14 mouse cellular contexts compared by ENCODE assay signal in genomic region chr11:116185836-116186235, GRCm38 (mm10). TPM values are rescaled to one million over a fixed set of nuclear protein-coding genes. Genes with fewer than 3 reads are reported as not detected.
A peak's percentile ranks its signal among the peaks of the same experiment; 100 is the strongest.
DNase-seq lines count a peak whose midpoint lies in the region; ATAC-seq and TF ChIP-seq lines count a peak whose summit lies in the region.
"Had no signal": no experiment of that assay in that cellular context is flagged by ENCODE, and none has a peak within 500 bp of the region (broad histone marks: within the 10 kb centered on the region; RNA-seq: fewer than 3 reads in every experiment).

No protein-coding gene starts in this region.

- no peak overlapping the region for H3K4me2 ChIP-seq in forebrain, postnatal 0 days (ENCODE audit: low read depth)
- no peak overlapping the region for H3K4me2 ChIP-seq in forebrain, embryonic 11.5 days (ENCODE audit: low read depth, low read length, severe bottlenecking)
- H3K4me2 ChIP-seq in midbrain, embryonic 14.5 days (ENCODE audit: low read length): no peak overlapping the region
- H3K4me2 ChIP-seq: limb, embryonic 13.5 days had no signal

- peak; percentile 51 for ATAC-seq in forebrain, postnatal 0 days
- no peak for ATAC-seq in forebrain, embryonic 11.5 days (replicated peaks; ENCODE audit: low FRiP score)
- ATAC-seq in midbrain, embryonic 14.5 days (ENCODE audit: low FRiP score, low TSS enrichment): no peak
- ATAC-seq in megakaryocyte, adult 5-6 weeks (ENCODE audit: poor library complexity, severe bottlenecking): no peak
- ATAC-seq: CD4-positive, CD25-positive, alpha-beta regulatory T cell, adult 4 months had no signal

- H3K27ac ChIP-seq in forebrain, postnatal 0 days (ENCODE audit: low read depth, low read length): peak overlapping the region; percentile 45
- no peak overlapping the region for H3K27ac ChIP-seq in forebrain, embryonic 11.5 days (ENCODE audit: low read depth, low read length)
- peak overlapping the region; percentile 37 for H3K27ac ChIP-seq in layer of hippocampus, adult 2 months
- H3K27ac ChIP-seq in midbrain, embryonic 14.5 days (replicated peaks; ENCODE audit: low read depth, low read length): 0 out of 2 replicates have a peak overlapping the region, but pooled peaks have one; percentile 6
- H3K27ac ChIP-seq: heart, adult 2 months had no signal

- no peak for DNase-seq in forebrain, postnatal 0 days
- DNase-seq in forebrain, embryonic 11.5 days (ENCODE audit: low spot score): no peak
- no peak for DNase-seq in layer of hippocampus, adult 2 months (ENCODE audit: low spot score in 2 of 2)
- no peak for DNase-seq in layer of hippocampus, adult 8-10 months (ENCODE audit: low spot score in 2 of 2)
- peak; percentile 82 for DNase-seq in NIH3T3 (ENCODE audit: low read depth)
- no peak for DNase-seq in midbrain, embryonic 14.5 days
- no peak for DNase-seq in c-Kit-positive CD71-positive TER-119-positive erythroid progenitor cells, embryonic 14.5 days (ENCODE audit: low spot score)
- DNase-seq: heart, adult 2 months; kidney, adult 18-20 months; lung, postnatal 10 days; thymus, postnatal 36 days had no signal

- TF ChIP-seq CTCF in forebrain, postnatal 0 days (IDR thresholded peaks at IDR 0.05; ENCODE audit: low read depth): no peak
- TF ChIP-seq CTCF in layer of hippocampus, adult 2 months (conservative IDR thresholded peaks at IDR 0.05): no peak

- no peaks in the 10 kb centered on the region for H3K27me3 ChIP-seq in forebrain, postnatal 0 days (ENCODE audit: insufficient read depth, low read length)
- no peaks in the 10 kb centered on the region for H3K27me3 ChIP-seq in forebrain, embryonic 11.5 days (ENCODE audit: control insufficient read depth, insufficient read depth, low read length)
- H3K27me3 ChIP-seq in midbrain, embryonic 14.5 days (ENCODE audit: control insufficient read depth, insufficient read depth, low read length): no peaks in the 10 kb centered on the region
- H3K27me3 ChIP-seq: limb, embryonic 13.5 days had no signal

- 65% methylated on average over 3 of the region's 3 CpGs for WGBS in forebrain, postnatal 0 days
- 93% methylated on average over 3 of the region's 3 CpGs for WGBS in forebrain, embryonic 11.5 days
- 90% methylated on average over 3 of the region's 3 CpGs for WGBS in midbrain, embryonic 14.5 days

- no peak overlapping the region for H3K9ac ChIP-seq in forebrain, postnatal 0 days
- no peak overlapping the region for H3K9ac ChIP-seq in forebrain, embryonic 11.5 days (ENCODE audit: low read length)
- H3K9ac ChIP-seq in midbrain, embryonic 14.5 days (replicated peaks; ENCODE audit: low read length): no peak overlapping the region
- H3K9ac ChIP-seq: limb, embryonic 13.5 days had no signal

- H3K36me3 ChIP-seq in forebrain, postnatal 0 days (ENCODE audit: insufficient read depth): peaks cover 46% of the 10 kb centered on the region
- H3K36me3 ChIP-seq in forebrain, embryonic 11.5 days (ENCODE audit: control insufficient read depth, insufficient read depth, low read length): no peaks in the 10 kb centered on the region; the same call in 1 of the 2 replicates
- H3K36me3 ChIP-seq in midbrain, embryonic 14.5 days (ENCODE audit: control insufficient read depth, insufficient read depth, low read length): peaks cover 83% of the 10 kb centered on the region

- no peaks in the 10 kb centered on the region for H3K9me3 ChIP-seq in forebrain, postnatal 0 days (ENCODE audit: low read length)
- no peaks in the 10 kb centered on the region for H3K9me3 ChIP-seq in forebrain, embryonic 11.5 days (ENCODE audit: control insufficient read depth, low read length)
- no peaks in the 10 kb centered on the region for H3K9me3 ChIP-seq in midbrain, embryonic 14.5 days (ENCODE audit: control insufficient read depth, low read length)
- H3K9me3 ChIP-seq: limb, embryonic 13.5 days had no signal

- no peaks in the 10 kb centered on the region for H3K4me1 ChIP-seq in forebrain, postnatal 0 days (ENCODE audit: insufficient read depth)
- H3K4me1 ChIP-seq in forebrain, embryonic 11.5 days (replicated peaks; ENCODE audit: control insufficient read depth, insufficient read depth, low read length): no peaks in the 10 kb centered on the region
- H3K4me1 ChIP-seq in midbrain, embryonic 14.5 days (ENCODE audit: control insufficient read depth, insufficient read depth, low read length): no peaks in the 10 kb centered on the region

- H3K4me3 ChIP-seq in forebrain, postnatal 0 days (ENCODE audit: low read depth, low read length): no peak overlapping the region
- H3K4me3 ChIP-seq in forebrain, embryonic 11.5 days (ENCODE audit: low read depth, low read length): no peak overlapping the region
- no peak overlapping the region for H3K4me3 ChIP-seq in layer of hippocampus, adult 2 months
- H3K4me3 ChIP-seq in midbrain, embryonic 14.5 days (replicated peaks; ENCODE audit: low read depth, low read length): no peak overlapping the region
- H3K4me3 ChIP-seq: heart, adult 2 months; limb, embryonic 13.5 days had no signal

RNA-seq across cellular contexts. Expression of gene Ten1, which starts 12.8 kb away (rescaled TPM):
- 62.8 and 65.6 TPM in 2 replicates for total RNA-seq in forebrain, postnatal 0 days (2014; rRNA removed)
- 92.8 and 104 TPM in 2 replicates for polyA plus RNA-seq in forebrain, postnatal 0 days (2015; fragmentation: Nextera tagmentation; extraction: Ambion mirVana)
- 48.5 and 55.4 TPM in 2 replicates for polyA plus RNA-seq in forebrain, embryonic 11.5 days (2014; fragmentation: Nextera tagmentation; extraction: Ambion mirVana)
- total RNA-seq in layer of hippocampus, adult 2 months (2021): 10 to 100 TPM; 39.6 to 40.1 TPM
- total RNA-seq in layer of hippocampus, adult 8-10 months (2022): 10 to 100 TPM; 29.4 to 43.7 (median 38.7) TPM
- polyA plus RNA-seq in midbrain, embryonic 14.5 days (2014; fragmentation: Nextera tagmentation; extraction: Ambion mirVana): 77.0 and 97.9 TPM in 2 replicates
- total RNA-seq in megakaryocyte, adult 5-6 weeks (2015): 58.5 and 63.9 TPM in 2 replicates
- 21.4 and 27.2 TPM in 2 replicates for total RNA-seq in megakaryocyte, adult 5-6 weeks (2017)

RNA-seq across cellular contexts. Expression of gene Acox1, which starts 13.0 kb away (rescaled TPM):
- total RNA-seq in forebrain, postnatal 0 days (2014; rRNA removed): 89.4 and 108 TPM in 2 replicates
- polyA plus RNA-seq in forebrain, postnatal 0 days (2015; fragmentation: Nextera tagmentation; extraction: Ambion mirVana): 43.8 and 58.2 TPM in 2 replicates
- polyA plus RNA-seq in forebrain, embryonic 11.5 days (2014; fragmentation: Nextera tagmentation; extraction: Ambion mirVana): 28.0 and 30.2 TPM in 2 replicates
- 100 to 1,000 TPM; 124 to 126 TPM for total RNA-seq in layer of hippocampus, adult 2 months (2021)
- 100 to 1,000 TPM; 124 to 134 (median 130) TPM for total RNA-seq in layer of hippocampus, adult 8-10 months (2022)
- polyA plus RNA-seq in midbrain, embryonic 14.5 days (2014; fragmentation: Nextera tagmentation; extraction: Ambion mirVana): 50.5 and 68.3 TPM in 2 replicates
- total RNA-seq in megakaryocyte, adult 5-6 weeks (2015): 15.1 and 18.3 TPM in 2 replicates
- 18.6 and 19.7 TPM in 2 replicates for total RNA-seq in megakaryocyte, adult 5-6 weeks (2017)

RNA-seq across cellular contexts. Expression of gene Fbf1, which starts 17.9 kb away (rescaled TPM):
- 97.9 and 108 TPM in 2 replicates for total RNA-seq in forebrain, postnatal 0 days (2014; rRNA removed)
- polyA plus RNA-seq in forebrain, postnatal 0 days (2015; fragmentation: Nextera tagmentation; extraction: Ambion mirVana): 23.2 and 38.2 TPM in 2 replicates
- 52.8 and 60.3 TPM in 2 replicates for polyA plus RNA-seq in forebrain, embryonic 11.5 days (2014; fragmentation: Nextera tagmentation; extraction: Ambion mirVana)
- 10 to 100 TPM; 91.6 to 96.4 TPM for total RNA-seq in layer of hippocampus, adult 2 months (2021)
- 100 to 1,000 TPM in 1 of 4 experiments, 10 to 100 TPM in 3; 73.7 to 111 (median 92.3) TPM for total RNA-seq in layer of hippocampus, adult 8-10 months (2022)
- polyA plus RNA-seq in midbrain, embryonic 14.5 days (2014; fragmentation: Nextera tagmentation; extraction: Ambion mirVana): 44.2 and 58.9 TPM in 2 replicates
- 2.9 and 5.9 TPM in 2 replicates for total RNA-seq in megakaryocyte, adult 5-6 weeks (2015)
- total RNA-seq in megakaryocyte, adult 5-6 weeks (2017): 5.7 and 6.3 TPM in 2 replicates

RNA-seq across cellular contexts. Expression of gene Mrpl38, which starts 47.2 kb away (rescaled TPM):
- 56.7 and 67.8 TPM in 2 replicates for total RNA-seq in forebrain, postnatal 0 days (2014; rRNA removed)
- 60.7 and 63.6 TPM in 2 replicates for polyA plus RNA-seq in forebrain, postnatal 0 days (2015; fragmentation: Nextera tagmentation; extraction: Ambion mirVana)
- 98.0 and 109 TPM in 2 replicates for polyA plus RNA-seq in forebrain, embryonic 11.5 days (2014; fragmentation: Nextera tagmentation; extraction: Ambion mirVana)
- 10 to 100 TPM; 64.6 to 66.8 TPM for total RNA-seq in layer of hippocampus, adult 2 months (2021)
- total RNA-seq in layer of hippocampus, adult 8-10 months (2022): 10 to 100 TPM; 56.1 to 66.6 (median 62.8) TPM
- polyA plus RNA-seq in midbrain, embryonic 14.5 days (2014; fragmentation: Nextera tagmentation; extraction: Ambion mirVana): 72.5 and 81.4 TPM in 2 replicates
- total RNA-seq in megakaryocyte, adult 5-6 weeks (2015): 14.6 and 17.3 TPM in 2 replicates
- 6.9 and 10.0 TPM in 2 replicates for total RNA-seq in megakaryocyte, adult 5-6 weeks (2017)

RNA-seq across cellular contexts. Expression of gene Evpl, which starts 52.0 kb away (rescaled TPM):
- 1.5 and 2.3 TPM in 2 replicates for total RNA-seq in forebrain, postnatal 0 days (2014; rRNA removed)
- 0.49 and 1.1 TPM in 2 replicates for polyA plus RNA-seq in forebrain, postnatal 0 days (2015; fragmentation: Nextera tagmentation; extraction: Ambion mirVana)
- 0.61 and 0.80 TPM in 2 replicates for polyA plus RNA-seq in forebrain, embryonic 11.5 days (2014; fragmentation: Nextera tagmentation; extraction: Ambion mirVana)
- under 1 TPM; 0.67 to 0.93 TPM for total RNA-seq in layer of hippocampus, adult 2 months (2021)
- total RNA-seq in layer of hippocampus, adult 8-10 months (2022): 1 to 10 TPM in 2 of 4 experiments, under 1 TPM in 2; 0.85 to 1.4 (median 1.1) TPM
- 0.36 and 0.43 TPM in 2 replicates for polyA plus RNA-seq in midbrain, embryonic 14.5 days (2014; fragmentation: Nextera tagmentation; extraction: Ambion mirVana)
- total RNA-seq in megakaryocyte, adult 5-6 weeks (2015): 0.11 TPM in 1 of 2 replicates, not detected in the other
- total RNA-seq in megakaryocyte, adult 5-6 weeks (2017): 0.24 and 0.37 TPM in 2 replicates
- polyA plus RNA-seq: CD4-positive, CD25-positive, alpha-beta regulatory T cell, adult 4 months had no signal

Comparison
In these comparisons a context has a peak if more than half of its experiments do, and no peak if none do; other contexts are left out.
1. RNA of gene Fbf1, which starts 17.9 kb away (total RNA-seq): 97.9 to 108 TPM in forebrain, postnatal 0 days, 91.6 to 96.4 TPM in layer of hippocampus, adult 2 months and 73.7 to 111 TPM in layer of hippocampus, adult 8-10 months; 2.9 to 6.3 TPM in megakaryocyte, adult 5-6 weeks; every median in the first group is over 10 times any median in the second.